ENCODE assay signal across 13 mouse cellular contexts in the genomic region with DNA sequence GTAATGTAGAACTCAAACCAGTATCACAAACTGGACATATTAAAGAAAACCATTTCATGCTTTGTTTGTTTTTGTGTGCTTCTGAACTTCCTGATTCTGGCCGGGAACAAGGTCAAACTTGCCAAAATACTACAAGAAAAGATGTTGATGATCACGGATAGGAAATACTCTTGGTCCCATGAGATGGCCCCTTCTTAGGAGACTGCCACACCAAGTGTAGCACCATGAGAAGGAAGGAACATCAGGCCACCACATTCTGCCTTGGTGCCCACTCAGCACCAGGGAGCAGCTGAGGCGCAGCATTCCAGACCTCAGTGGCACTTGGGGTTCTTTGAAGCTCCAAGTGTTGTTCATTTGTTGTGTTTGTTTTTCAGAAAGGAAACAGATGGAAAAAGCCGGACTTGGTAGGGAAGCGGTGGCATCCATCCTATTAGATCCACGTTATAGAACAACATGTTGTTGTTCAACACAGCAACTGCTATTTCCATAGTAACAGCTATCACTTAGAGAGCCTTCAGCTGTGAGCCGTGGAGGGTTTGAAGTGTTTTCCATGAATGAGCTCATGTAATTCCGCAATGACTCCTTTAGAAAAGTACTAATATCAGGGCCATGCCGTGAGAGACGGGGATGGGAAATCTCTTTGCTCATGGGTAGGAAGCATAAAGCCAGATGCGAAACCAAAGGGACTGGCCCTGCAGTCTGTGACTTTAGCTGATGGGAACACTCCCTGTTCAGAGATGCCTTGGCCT.
DNase-seq lines count a peak whose midpoint lies in the region; ATAC-seq and TF ChIP-seq lines count a peak whose summit lies in the region.
"Had no signal": no experiment of that assay in that cellular context is flagged by ENCODE, and none has a peak within 500 bp of the region (broad histone marks: within the 10 kb centered on the region; RNA-seq: fewer than 3 reads in every experiment).

No protein-coding gene starts in this region.

- no peaks in the 10 kb centered on the region for H3K36me3 ChIP-seq in kidney, embryonic 15.5 days
- no peaks in the 10 kb centered on the region for H3K36me3 ChIP-seq in kidney, embryonic 14.5 days (ENCODE audit: control insufficient read depth, insufficient read depth, low read length)
- no peaks in the 10 kb centered on the region for H3K36me3 ChIP-seq in embryonic facial prominence, embryonic 10.5 days (replicated peaks)
- H3K36me3 ChIP-seq in heart, embryonic 15.5 days, result no peaks in the 10 kb centered on the region
- H3K36me3 ChIP-seq: liver, embryonic 13.5 days; midbrain, embryonic 12.5 days had no signal

- H3K9ac ChIP-seq in kidney, embryonic 15.5 days, result no peak overlapping the region
- no peak overlapping the region for H3K9ac ChIP-seq in kidney, embryonic 14.5 days (ENCODE audit: low read depth, low read length)
- no peak overlapping the region for H3K9ac ChIP-seq in heart, embryonic 15.5 days
- H3K9ac ChIP-seq: liver, embryonic 13.5 days; midbrain, embryonic 12.5 days had no signal

- no peak overlapping the region for H3K4me3 ChIP-seq in kidney, embryonic 15.5 days (replicated peaks)
- no peak overlapping the region for H3K4me3 ChIP-seq in kidney, embryonic 14.5 days (ENCODE audit: low read length)
- H3K4me3 ChIP-seq in embryonic facial prominence, embryonic 10.5 days, result no peak overlapping the region
- no peak overlapping the region for H3K4me3 ChIP-seq in heart, embryonic 15.5 days
- H3K4me3 ChIP-seq: liver, embryonic 13.5 days; midbrain, embryonic 12.5 days had no signal

- 0 out of 2 replicates have a peak, but pooled peaks cover 3% of the 10 kb centered on the region for H3K4me1 ChIP-seq in kidney, embryonic 15.5 days
- no peaks in the 10 kb centered on the region for H3K4me1 ChIP-seq in kidney, embryonic 14.5 days (ENCODE audit: control insufficient read depth, insufficient read depth, low read length)
- H3K4me1 ChIP-seq in embryonic facial prominence, embryonic 10.5 days, result peaks cover 26% of the 10 kb centered on the region
- peaks cover 34% of the 10 kb centered on the region for H3K4me1 ChIP-seq in heart, embryonic 15.5 days (replicated peaks)
- H3K4me1 ChIP-seq: liver, embryonic 13.5 days; midbrain, embryonic 12.5 days had no signal

- peak overlapping the region; percentile 13; the same call in 1 of the 2 replicates for H3K27ac ChIP-seq in kidney, embryonic 15.5 days
- H3K27ac ChIP-seq in kidney, embryonic 14.5 days (ENCODE audit: low read depth, low read length), result no peak overlapping the region
- H3K27ac ChIP-seq in embryonic facial prominence, embryonic 10.5 days (replicated peaks), result 0 out of 2 replicates have a peak overlapping the region, but pooled peaks have one; percentile 4
- peak overlapping the region; percentile 61 for H3K27ac ChIP-seq in heart, embryonic 15.5 days
- H3K27ac ChIP-seq: liver, embryonic 13.5 days; midbrain, embryonic 12.5 days had no signal

- DNase-seq in brain, embryonic 14.5 days (ENCODE audit: low read depth), result peak; percentile 65
- DNase-seq in embryonic facial prominence, embryonic 10.5 days (ENCODE audit: low spot score), result no peak
- no peak for DNase-seq in spleen, postnatal 36 days (ENCODE audit: low spot score in 2 of 2)
- no peak for DNase-seq in spleen, postnatal 14 days (ENCODE audit: low spot score in 2 of 2)
- DNase-seq in spleen, postnatal 4 days (ENCODE audit: low spot score in 2 of 2), result no peak
- DNase-seq: cerebellum, adult 2 months; kidney, postnatal 36 days; liver, embryonic 13.5 days had no signal

- no peaks in the 10 kb centered on the region for H3K9me3 ChIP-seq in kidney, embryonic 15.5 days (replicated peaks)
- no peaks in the 10 kb centered on the region for H3K9me3 ChIP-seq in kidney, embryonic 14.5 days (ENCODE audit: control insufficient read depth, low read length)
- no peaks in the 10 kb centered on the region for H3K9me3 ChIP-seq in embryonic facial prominence, embryonic 10.5 days
- no peaks in the 10 kb centered on the region for H3K9me3 ChIP-seq in heart, embryonic 15.5 days (replicated peaks)
- H3K9me3 ChIP-seq: liver, embryonic 13.5 days; midbrain, embryonic 12.5 days had no signal

- 71% methylated on average over 11 of the region's 11 CpGs for WGBS in kidney, embryonic 15.5 days
- 76% methylated on average over 11 of the region's 11 CpGs for WGBS in kidney, embryonic 14.5 days
- 51% methylated on average over 11 of the region's 11 CpGs for WGBS in embryonic facial prominence, embryonic 10.5 days
- 39% methylated on average over 11 of the region's 11 CpGs for WGBS in heart, embryonic 15.5 days

- no peak for TF ChIP-seq CTCF in brain, embryonic 14.5 days (IDR thresholded peaks at IDR 0.05; ENCODE audit: borderline replicate concordance, extremely low read depth, insufficient read depth, insufficient read length)

- TF ChIP-seq POLR2A in brain, embryonic 14.5 days (IDR thresholded peaks at IDR 0.05; ENCODE audit: borderline replicate concordance, extremely low read depth, insufficient read depth, insufficient read length, poor library complexity, severe bottlenecking), result no peak

- ATAC-seq in kidney, embryonic 15.5 days (replicated peaks; ENCODE audit: low FRiP score), result no peak
- no peak for ATAC-seq in kidney, embryonic 14.5 days (ENCODE audit: low FRiP score, low TSS enrichment)
- no peak; the same call in 1 of the 2 replicates for ATAC-seq in heart, embryonic 15.5 days (replicated peaks; ENCODE audit: insufficient number of reproducible peaks, insufficient read depth, low FRiP score, low read depth)
- ATAC-seq: activated CD4-positive, CD25-positive, alpha-beta regulatory T cell, adult 4 months had no signal

- H3K27me3 ChIP-seq in kidney, embryonic 15.5 days, result no peaks in the 10 kb centered on the region
- H3K27me3 ChIP-seq in kidney, embryonic 14.5 days (ENCODE audit: control insufficient read depth, insufficient read depth, low read length), result no peaks in the 10 kb centered on the region
- H3K27me3 ChIP-seq in embryonic facial prominence, embryonic 10.5 days (replicated peaks; ENCODE audit: low read depth, poor library complexity, severe bottlenecking), result no peaks in the 10 kb centered on the region
- no peaks in the 10 kb centered on the region for H3K27me3 ChIP-seq in heart, embryonic 15.5 days
- H3K27me3 ChIP-seq: liver, embryonic 13.5 days; midbrain, embryonic 12.5 days had no signal

- no peak overlapping the region for H3K4me2 ChIP-seq in kidney, embryonic 15.5 days
- H3K4me2 ChIP-seq in kidney, embryonic 14.5 days (replicated peaks; ENCODE audit: low read depth, low read length), result no peak overlapping the region
- no peak overlapping the region for H3K4me2 ChIP-seq in heart, embryonic 15.5 days
- H3K4me2 ChIP-seq: liver, embryonic 13.5 days; midbrain, embryonic 12.5 days had no signal
